Mouse (Mus musculus): Measurements from ENCODE around the gene Rec114.

DNA sequence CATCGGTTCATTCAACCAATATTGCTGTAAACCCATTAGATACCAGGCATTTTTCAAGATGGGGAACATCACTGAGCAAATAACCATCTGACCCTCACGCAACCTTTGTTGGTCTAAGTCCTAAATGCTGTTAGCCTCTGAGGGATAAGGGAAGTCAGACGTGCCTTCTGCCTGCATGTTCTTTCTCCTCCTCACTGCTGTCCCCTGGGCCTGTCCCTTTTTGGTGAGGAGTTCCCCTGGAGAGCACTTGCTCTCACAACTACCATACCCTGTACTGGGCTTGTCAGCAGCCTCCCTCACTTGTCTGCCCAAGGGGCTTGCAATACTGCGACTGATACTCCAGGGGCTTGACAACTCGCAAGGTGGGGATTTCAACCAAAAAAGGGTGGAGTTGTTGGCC lies 21.6 kb downstream of the Rec114 start:
- TF ChIP-seq POLR2A (IDR thresholded peaks at IDR 0.05; ENCODE audit: low read depth, low read length) (no peak), CTCF (IDR thresholded peaks at IDR 0.05; ENCODE audit: extremely low read depth, insufficient read depth, insufficient read length, insufficient replicate concordance) (no peak)
